Mouse (Mus musculus): ENCODE measurements around the gene Ocm. TPM values are rescaled to one million over a fixed set of nuclear protein-coding genes. Genes with fewer than 3 reads are reported as not detected.

Gene Ocm
- total and polyA plus RNA-seq, 2 experiments from 2014 or later = not detected

- no peaks in the 10 kb centered on the region for H3K4me1 ChIP-seq (ENCODE audit: control insufficient read depth, insufficient read depth)
- no peak overlapping the region for H3K27ac ChIP-seq (ENCODE audit: low read depth)
- no peak overlapping the region for H3K9ac ChIP-seq (replicated peaks; ENCODE audit: low read depth, low read length)
- WGBS = 73% methylated on average over 11 of the region's 11 CpGs
- no peaks in the 10 kb centered on the region for H3K9me3 ChIP-seq (replicated peaks; ENCODE audit: control insufficient read depth, low read length)
- TF ChIP-seq EP300 (IDR thresholded peaks at IDR 0.05; ENCODE audit: low read depth) = no peak
- no peak for TF ChIP-seq CTCF (IDR thresholded peaks at IDR 0.05; ENCODE audit: low read depth)
- H3K36me3 ChIP-seq (replicated peaks; ENCODE audit: control insufficient read depth, insufficient read depth, low read length) = no peaks in the 10 kb centered on the region
- ATAC-seq (ENCODE audit: insufficient read depth, low read depth) (no peak), DNase-seq (ENCODE audit: low spot score) (no peak)
- no peak overlapping the region for H3K4me2 ChIP-seq (ENCODE audit: low read depth, low read length)
- no peak overlapping the region for H3K4me3 ChIP-seq (ENCODE audit: low read depth, low read length)
- no peaks in the 10 kb centered on the region for H3K27me3 ChIP-seq (ENCODE audit: control insufficient read depth, insufficient read depth, low read length)
These were observed 50.2 kb downstream of the Ocm start for GRCm38 (mm10) chr5:143976232-143976631.

- ATAC-seq (ENCODE audit: insufficient read depth, low read depth) = peak; percentile 41
- TF ChIP-seq EP300 (IDR thresholded peaks at IDR 0.05; ENCODE audit: low read depth) (no peak), CTCF (IDR thresholded peaks at IDR 0.05; ENCODE audit: low read depth) (no peak)
These were observed 50.9 kb downstream of the Ocm start for GRCm38 (mm10) chr5:143975631-143975933.

GRCm38 (mm10) chr5:143974931-143975630 lies 51.4 kb downstream of the Ocm start:
- H3K9ac ChIP-seq (replicated peaks; ENCODE audit: low read depth, low read length) = no peak overlapping the region
- H3K9me3 ChIP-seq (replicated peaks; ENCODE audit: control insufficient read depth, low read length) = no peaks in the 10 kb centered on the region
- 45% methylated on average over 4 of the region's 4 CpGs for WGBS
- no peak overlapping the region for H3K27ac ChIP-seq (ENCODE audit: low read depth)
- no peak overlapping the region for H3K4me3 ChIP-seq (ENCODE audit: low read depth, low read length)
- DNase-seq (ENCODE audit: low spot score) (peak; percentile 31), ATAC-seq (ENCODE audit: insufficient read depth, low read depth) (peak; percentile 77)
- H3K4me1 ChIP-seq (ENCODE audit: control insufficient read depth, insufficient read depth) = no peaks in the 10 kb centered on the region
- TF ChIP-seq EP300 (IDR thresholded peaks at IDR 0.05; ENCODE audit: low read depth) (no peak), CTCF (IDR thresholded peaks at IDR 0.05; ENCODE audit: low read depth) (peak; percentile 88)
- H3K4me2 ChIP-seq (ENCODE audit: low read depth, low read length) = no peak overlapping the region
- H3K27me3 ChIP-seq (ENCODE audit: control insufficient read depth, insufficient read depth, low read length) = no peaks in the 10 kb centered on the region
- no peaks in the 10 kb centered on the region for H3K36me3 ChIP-seq (replicated peaks; ENCODE audit: control insufficient read depth, insufficient read depth, low read length)

More at GRCm38 (mm10) chr5:143975631-143975933, 50.9 kb downstream of the Ocm start:
- H3K9ac ChIP-seq (replicated peaks; ENCODE audit: low read depth, low read length) = no peak overlapping the region
- H3K4me2 ChIP-seq (ENCODE audit: low read depth, low read length) = no peak overlapping the region
- no peak overlapping the region for H3K27ac ChIP-seq (ENCODE audit: low read depth)
- H3K4me3 ChIP-seq (ENCODE audit: low read depth, low read length) = no peak overlapping the region
- 18% methylated on average over 2 of the region's 2 CpGs for WGBS
- no peaks in the 10 kb centered on the region for H3K4me1 ChIP-seq (ENCODE audit: control insufficient read depth, insufficient read depth)
- H3K36me3 ChIP-seq (replicated peaks; ENCODE audit: control insufficient read depth, insufficient read depth, low read length) = no peaks in the 10 kb centered on the region
- no peaks in the 10 kb centered on the region for H3K9me3 ChIP-seq (replicated peaks; ENCODE audit: control insufficient read depth, low read length)
- DNase-seq (ENCODE audit: low spot score) = no peak
- no peaks in the 10 kb centered on the region for H3K27me3 ChIP-seq (ENCODE audit: control insufficient read depth, insufficient read depth, low read length)

GRCm38 (mm10) chr5:143972628-143973027 lies 53.8 kb downstream of the Ocm start:
- no peak for ATAC-seq (ENCODE audit: insufficient read depth, low read depth)
- Histone ChIP-seq H3K4me3 (ENCODE audit: low read depth, low read length) (no peak overlapping the region), H3K9ac (replicated peaks; ENCODE audit: low read depth, low read length) (no peak overlapping the region)

More at GRCm38 (mm10) chr5:143972628-143973027, 53.8 kb downstream of the Ocm start:
- Histone ChIP-seq H3K4me1 (ENCODE audit: control insufficient read depth, insufficient read depth) (no peaks in the 10 kb centered on the region), H3K27me3 (ENCODE audit: control insufficient read depth, insufficient read depth, low read length) (no peaks in the 10 kb centered on the region), H3K36me3 (replicated peaks; ENCODE audit: control insufficient read depth, insufficient read depth, low read length) (no peaks in the 10 kb centered on the region), H3K9me3 (replicated peaks; ENCODE audit: control insufficient read depth, low read length) (no peaks in the 10 kb centered on the region), H3K27ac (ENCODE audit: low read depth) (no peak overlapping the region), H3K4me2 (ENCODE audit: low read depth, low read length) (no peak overlapping the region)
- DNase-seq (ENCODE audit: low spot score) = no peak
- TF ChIP-seq CTCF (IDR thresholded peaks at IDR 0.05; ENCODE audit: low read depth) (no peak), EP300 (IDR thresholded peaks at IDR 0.05; ENCODE audit: low read depth) (no peak)
- 29% methylated on average over 3 of the region's 3 CpGs for WGBS

Other genes starting within 250 kb of the Ocm start
- 18.7 and 21.6 TPM in 2 replicates for gene Eif2ak1, start 208.9 kb downstream of the Ocm start, total RNA-seq (2014; rRNA removed; ENCODE audit: low replicate concordance)
- 18.3 and 18.4 TPM in 2 replicates for gene Eif2ak1, start 208.9 kb downstream of the Ocm start, polyA plus RNA-seq (2015; fragmentation: Nextera tagmentation; extraction: Ambion mirVana)
- not detected in 2 replicates for gene Ankrd61, start 129.0 kb downstream of the Ocm start, total RNA-seq (2014; rRNA removed; ENCODE audit: low replicate concordance)
- gene Ankrd61, start 129.0 kb downstream of the Ocm start, polyA plus RNA-seq (2015; fragmentation: Nextera tagmentation; extraction: Ambion mirVana) = 0.07 TPM in 1 of 2 replicates, not detected in the other
- 55.8 and 99.0 TPM in 2 replicates for gene Aimp2, start 116.8 kb downstream of the Ocm start, total RNA-seq (2014; rRNA removed; ENCODE audit: low replicate concordance)
- gene Aimp2, start 116.8 kb downstream of the Ocm start, polyA plus RNA-seq (2015; fragmentation: Nextera tagmentation; extraction: Ambion mirVana) = 64.9 and 67.2 TPM in 2 replicates
- gene Pms2, start 116.7 kb downstream of the Ocm start, total RNA-seq (2014; rRNA removed; ENCODE audit: low replicate concordance) = 6.8 and 10.5 TPM in 2 replicates
- gene Pms2, start 116.7 kb downstream of the Ocm start, polyA plus RNA-seq (2015; fragmentation: Nextera tagmentation; extraction: Ambion mirVana) = 7.5 and 8.0 TPM in 2 replicates
- gene Gm42421, start 98.5 kb downstream of the Ocm start, total RNA-seq (2014; rRNA removed; ENCODE audit: low replicate concordance) = 5.8 TPM in 1 of 2 replicates, not detected in the other
- gene Gm42421, start 98.5 kb downstream of the Ocm start, polyA plus RNA-seq (2015; fragmentation: Nextera tagmentation; extraction: Ambion mirVana) = 0.29 and 0.54 TPM in 2 replicates
- 0.35 and 1.2 TPM in 2 replicates for gene Rsph10b, start 93.6 kb downstream of the Ocm start, total RNA-seq (2014; rRNA removed; ENCODE audit: low replicate concordance)
- 0.72 and 1.6 TPM in 2 replicates for gene Rsph10b, start 93.6 kb downstream of the Ocm start, polyA plus RNA-seq (2015; fragmentation: Nextera tagmentation; extraction: Ambion mirVana)
- 33.7 and 34.0 TPM in 2 replicates for gene Ccz1, start 11.8 kb downstream of the Ocm start, total RNA-seq (2014; rRNA removed; ENCODE audit: low replicate concordance)
- 43.3 and 44.2 TPM in 2 replicates for gene Ccz1, start 11.8 kb downstream of the Ocm start, polyA plus RNA-seq (2015; fragmentation: Nextera tagmentation; extraction: Ambion mirVana)
- gene Lmtk2, start 73.8 kb upstream of the Ocm start, total RNA-seq (2014; rRNA removed; ENCODE audit: low replicate concordance) = 19.5 and 23.2 TPM in 2 replicates
- gene Lmtk2, start 73.8 kb upstream of the Ocm start, polyA plus RNA-seq (2015; fragmentation: Nextera tagmentation; extraction: Ambion mirVana) = 2.2 and 2.5 TPM in 2 replicates
- 0.31 and 0.54 TPM in 2 replicates for gene Bhlha15, start 163.6 kb upstream of the Ocm start, total RNA-seq (2014; rRNA removed; ENCODE audit: low replicate concordance)
- 0.04 and 0.08 TPM in 2 replicates for gene Bhlha15, start 163.6 kb upstream of the Ocm start, polyA plus RNA-seq (2015; fragmentation: Nextera tagmentation; extraction: Ambion mirVana)
- gene Tecpr1, start 196.9 kb upstream of the Ocm start, total RNA-seq (2014; rRNA removed; ENCODE audit: low replicate concordance) = 19.2 and 28.3 TPM in 2 replicates
- 11.7 and 13.5 TPM in 2 replicates for gene Tecpr1, start 196.9 kb upstream of the Ocm start, polyA plus RNA-seq (2015; fragmentation: Nextera tagmentation; extraction: Ambion mirVana)
- gene Bri3, start 217.8 kb upstream of the Ocm start, total RNA-seq (2014; rRNA removed; ENCODE audit: low replicate concordance) = 51.3 and 71.0 TPM in 2 replicates
- gene Bri3, start 217.8 kb upstream of the Ocm start, polyA plus RNA-seq (2015; fragmentation: Nextera tagmentation; extraction: Ambion mirVana) = 278 and 304 TPM in 2 replicates